Mouse (Mus musculus) lung, postnatal 0 days (tissue): ENCODE data around the gene Banf1. TPM values are rescaled to one million over a fixed set of nuclear protein-coding genes. Genes with fewer than 3 reads are reported as not detected.

Source experiments
- ATAC-seq: fragments of 200-750 bp; cut with Nextera tagmentation; 2 replicates; pipeline ENCODE4 v1.8.0; 2017; ENCODE audit warnings: moderate library complexity
- DNase-seq: peaks from one replicate; pipeline ENCODE4 v3.0.0-alpha.2; 2016; ENCODE audit warnings: low spot score
- H3K27ac ChIP-seq: fragments of 300-500 bp; sonication (generic); 2 replicates; pipeline ENCODE4 v1.5.1; 2014; ENCODE audit warnings: antibody characterized with exemption, mild to moderate bottlenecking, low read length, mixed read lengths
- H3K27me3 ChIP-seq: fragments of 300-500 bp; sonication (generic); replicated peaks from 2 replicates; pipeline ENCODE4 v1.6.1; 2014; ENCODE audit warnings: low read length, mixed read lengths; ENCODE audit not compliant: insufficient read depth
- H3K36me3 ChIP-seq: fragments of 300-500 bp; sonication (generic); 2 replicates; pipeline ENCODE4 v1.6.1; 2014; ENCODE audit warnings: low read length, mixed read lengths; ENCODE audit not compliant: insufficient read depth
- H3K4me1 ChIP-seq: fragments of 300-500 bp; sonication (generic); 2 replicates; pipeline ENCODE4 v1.6.1; 2014; ENCODE audit warnings: antibody characterized with exemption, low read depth, low read length, mixed read lengths; ENCODE audit not compliant: insufficient read depth
- H3K4me2 ChIP-seq: fragments of 300-500 bp; sonication (generic); replicated peaks from 2 replicates; pipeline ENCODE4 v1.6.1; 2014; ENCODE audit warnings: low read depth, mild to moderate bottlenecking, low read length, moderate library complexity, mixed read lengths
- H3K4me3 ChIP-seq: fragments of 300-500 bp; sonication (generic); 2 replicates; pipeline ENCODE4 v1.5.1; 2014; ENCODE audit warnings: low read depth, low read length
- H3K9ac ChIP-seq: fragments of 300-500 bp; sonication (generic); replicated peaks from 2 replicates; pipeline ENCODE4 v1.6.1; 2014; ENCODE audit warnings: low read depth, mild to moderate bottlenecking
- H3K9me3 ChIP-seq: fragments of 300-500 bp; sonication (generic); 2 replicates; pipeline ENCODE4 v1.6.1; 2016; ENCODE audit warnings: low read length, mixed read lengths
- CTCF ChIP-seq: IDR thresholded peaks from 2 replicates; pipeline ENCODE4 v1.5.1; 2016; ENCODE audit warnings: antibody characterized with exemption, mild to moderate bottlenecking
- EP300 ChIP-seq: IDR thresholded peaks from 2 replicates; pipeline ENCODE4 v1.6.1; 2016; ENCODE audit warnings: antibody characterized with exemption, mild to moderate bottlenecking, control low read depth
- WGBS: fragments of 180-500 bp; shearing (Covaris S2); extraction: QIAGEN DNeasy Blood & Tissue Kit; methylation state at CpG from one replicate; pipeline ENCODE4 v1.1.7; 2014; 5-methylcytosine and 5-hydroxymethylcytosine counted together
- polyA plus RNA-seq: library from polyadenylated mRNA; unstranded; fragments of >200 nt; fragmentation: Nextera tagmentation; extraction: Ambion mirVana; gene quantifications from 2 replicates; pipeline ENCODE4 v1.2.1, GENCODE M21; 2015

The Banf1 gene
- polyA plus RNA-seq, 1 experiment from 2014 or later, result 191 TPM

- H3K4me2 ChIP-seq, result no peak overlapping the region
- DNase-seq (no peak), ATAC-seq (no peak)
- no peak overlapping the region for H3K4me3 ChIP-seq
- H3K27me3 ChIP-seq, result no peaks in the 10 kb centered on the region
- H3K9me3 ChIP-seq, result no peaks in the 10 kb centered on the region
- H3K9ac ChIP-seq, result no peak overlapping the region
- 80% methylated on average over 3 of the region's 3 CpGs for WGBS
- peaks cover 21% of the 10 kb centered on the region; the same call in 1 of the 2 replicates for H3K36me3 ChIP-seq
- TF ChIP-seq CTCF (peak; percentile 50), EP300 (no peak)
- peaks cover 10% of the 10 kb centered on the region; the same call in 1 of the 2 replicates for H3K4me1 ChIP-seq
- H3K27ac ChIP-seq, result no peak overlapping the region
Observed at GRCm38 (mm10) chr19:5370932-5371331, 4.0 kb upstream of the Banf1 start.

- H3K27me3 ChIP-seq, result no peaks in the 10 kb centered on the region
- peak overlapping the region; percentile 90 for H3K4me2 ChIP-seq
- 6% methylated on average over 11 of the region's 11 CpGs for WGBS
- peak overlapping the region; percentile 62 for H3K9ac ChIP-seq
- peaks cover 10% of the 10 kb centered on the region; the same call in 1 of the 2 replicates for H3K4me1 ChIP-seq
- H3K9me3 ChIP-seq, result no peaks in the 10 kb centered on the region
- peaks cover 13% of the 10 kb centered on the region; the same call in 1 of the 2 replicates for H3K36me3 ChIP-seq
- peak overlapping the region; percentile 82 for H3K4me3 ChIP-seq
- peak overlapping the region; percentile 97 for H3K27ac ChIP-seq
- ATAC-seq (no peak), DNase-seq (peak; percentile 32)
- peak; percentile 42 for TF ChIP-seq CTCF
- no peak for TF ChIP-seq EP300
Observed at GRCm38 (mm10) chr19:5367455-5367854, 487 bp upstream of the Banf1 start.

GRCm38 (mm10) chr19:5366175-5367052, 554 bp downstream of the Banf1 start, which contains the start of gene Eif1ad:
Gene Eif1ad (plus strand): TSS chr19:5366741.
- H3K4me1 ChIP-seq, result peaks cover 10% of the 10 kb centered on the region; the same call in 1 of the 2 replicates
- WGBS, result 1% methylated on average over 71 of the region's 92 CpGs
- peak; percentile 98 for DNase-seq

GRCm38 (mm10) chr19:5365751-5366150, 1.2 kb downstream of the Banf1 start:
- Histone ChIP-seq H3K4me1 (peaks cover 10% of the 10 kb centered on the region; the same call in 1 of the 2 replicates), H3K9ac (0 out of 2 replicates have a peak overlapping the region, but pooled peaks have one; percentile 62), H3K4me3 (peak overlapping the region; percentile 82), H3K36me3 (peaks cover 4% of the 10 kb centered on the region; the same call in 1 of the 2 replicates), H3K27me3 (no peaks in the 10 kb centered on the region), H3K4me2 (peak overlapping the region; percentile 90), H3K27ac (peak overlapping the region; percentile 97; the same call in 1 of the 2 replicates), H3K9me3 (no peaks in the 10 kb centered on the region)
- WGBS, result 17% methylated on average over 11 of the region's 11 CpGs
- no peak for ATAC-seq
- TF ChIP-seq CTCF (no peak), EP300 (no peak)
- no peak for DNase-seq

More at GRCm38 (mm10) chr19:5366175-5367052, 554 bp downstream of the Banf1 start, which contains the start of gene Eif1ad:
- peak; percentile 95 for ATAC-seq
- Histone ChIP-seq H3K4me3 (peak within 1 kb of the TSS; percentile 82), H3K27ac (peak within 1 kb of the TSS; percentile 97), H3K9ac (peak within 1 kb of the TSS; percentile 62), H3K27me3 (no peaks in the 10 kb centered on the region), H3K4me2 (peak within 1 kb of the TSS; percentile 90), H3K9me3 (no peaks in the 10 kb centered on the region), H3K36me3 (peaks cover 6% of the 10 kb centered on the region; the same call in 1 of the 2 replicates)
- TF ChIP-seq CTCF (peak; percentile 48), EP300 (peak; percentile 52; the same call in 1 of the 2 replicates)

GRCm38 (mm10) chr19:5364124-5364523, 2.8 kb downstream of the Banf1 start:
- Histone ChIP-seq H3K4me2 (no peak overlapping the region), H3K27me3 (no peaks in the 10 kb centered on the region), H3K4me3 (no peak overlapping the region), H3K4me1 (peaks cover 10% of the 10 kb centered on the region; the same call in 1 of the 2 replicates), H3K9me3 (no peaks in the 10 kb centered on the region), H3K36me3 (no peaks in the 10 kb centered on the region), H3K9ac (no peak overlapping the region), H3K27ac (no peak overlapping the region)
- DNase-seq (no peak), ATAC-seq (no peak)
- TF ChIP-seq EP300 (no peak), CTCF (no peak)
- WGBS, result 79% methylated on average over 2 of the region's 2 CpGs

- Histone ChIP-seq H3K9me3 (no peaks in the 10 kb centered on the region), H3K27me3 (no peaks in the 10 kb centered on the region), H3K9ac (no peak overlapping the region), H3K4me3 (no peak overlapping the region), H3K27ac (no peak overlapping the region), H3K4me1 (no peaks in the 10 kb centered on the region; the same call in 1 of the 2 replicates), H3K36me3 (no peaks in the 10 kb centered on the region), H3K4me2 (no peak overlapping the region)
- no peak for TF ChIP-seq EP300
- no peak for TF ChIP-seq CTCF
- no peak for ATAC-seq
- 70% methylated on average over 2 of the region's 2 CpGs for WGBS
- DNase-seq, result no peak
Observed at GRCm38 (mm10) chr19:5362186-5362585, 4.8 kb downstream of the Banf1 start.
